Mouse (Mus musculus) hindbrain, postnatal 0 days (tissue): ENCODE data around the gene Gja1. TPM values are rescaled to one million over a fixed set of nuclear protein-coding genes. Genes with fewer than 3 reads are reported as not detected.

Experiments used
- ATAC-seq: fragments of 200-750 bp; cut with Nextera tagmentation; 2 replicates; pipeline ENCODE4 v1.8.0; 2017; ENCODE audit warnings: mild to moderate bottlenecking, moderate TSS enrichment, moderate library complexity
- DNase-seq: peaks from one replicate; pipeline ENCODE4 v3.0.0-alpha.2; 2015; ENCODE audit warnings: low spot score
- H3K27ac ChIP-seq: fragments of 300-500 bp; sonication (generic); 2 replicates; pipeline ENCODE4 v1.5.1; 2014; ENCODE audit warnings: mild to moderate bottlenecking
- H3K27me3 ChIP-seq: fragments of 300-500 bp; sonication (generic); 2 replicates; pipeline ENCODE4 v1.6.1; 2014; ENCODE audit warnings: low read length, mixed read lengths; ENCODE audit not compliant: insufficient read depth
- H3K36me3 ChIP-seq: fragments of 300-500 bp; sonication (generic); 2 replicates; pipeline ENCODE4 v1.6.1; 2014; ENCODE audit warnings: low read length, mixed read lengths; ENCODE audit not compliant: insufficient read depth
- H3K4me1 ChIP-seq: fragments of 300-500 bp; sonication (generic); 2 replicates; pipeline ENCODE4 v1.6.1; 2014; ENCODE audit warnings: antibody characterized with exemption, low read length, mixed read lengths; ENCODE audit not compliant: insufficient read depth
- H3K4me2 ChIP-seq: fragments of 300-500 bp; sonication (generic); 2 replicates; pipeline ENCODE4 v1.6.1; 2014; ENCODE audit warnings: low read depth, mild to moderate bottlenecking, low read length, moderate library complexity, mixed read lengths
- H3K4me3 ChIP-seq: fragments of 300-500 bp; sonication (generic); 2 replicates; pipeline ENCODE4 v1.5.1; 2014; ENCODE audit warnings: low read length
- H3K9ac ChIP-seq: fragments of 300-500 bp; sonication (generic); replicated peaks from 2 replicates; pipeline ENCODE4 v1.6.1; 2014; ENCODE audit warnings: mild to moderate bottlenecking, low read length, moderate library complexity, mixed read lengths
- H3K9me3 ChIP-seq: fragments of 300-500 bp; sonication (generic); 2 replicates; pipeline ENCODE4 v1.6.1; 2016; ENCODE audit warnings: low read length, mixed read lengths
- CTCF ChIP-seq: IDR thresholded peaks from 2 replicates; pipeline ENCODE4 v1.5.1; 2016; ENCODE audit warnings: antibody characterized with exemption, control low read depth, low read depth
- WGBS: fragments of 180-500 bp; shearing (Covaris S2); extraction: QIAGEN DNeasy Blood & Tissue Kit; methylation state at CpG from one replicate; pipeline ENCODE4 v1.1.7; 2014; 5-methylcytosine and 5-hydroxymethylcytosine counted together
- polyA plus RNA-seq: library from polyadenylated mRNA; unstranded; fragments of >200 nt; fragmentation: Nextera tagmentation; extraction: Ambion mirVana; gene quantifications from 2 replicates; pipeline ENCODE4 v1.2.1, GENCODE M21; 2015
- total RNA-seq: library from RNA; depleted of rRNA; stranded (reverse); fragments of >200 nt; gene quantifications from 2 replicates; pipeline ENCODE4 v1.2.3, GENCODE M21; 2014

Gja1 gene
- total and polyA plus RNA-seq, 2 experiments from 2014 or later = 80.6 to 194 TPM

DNA sequence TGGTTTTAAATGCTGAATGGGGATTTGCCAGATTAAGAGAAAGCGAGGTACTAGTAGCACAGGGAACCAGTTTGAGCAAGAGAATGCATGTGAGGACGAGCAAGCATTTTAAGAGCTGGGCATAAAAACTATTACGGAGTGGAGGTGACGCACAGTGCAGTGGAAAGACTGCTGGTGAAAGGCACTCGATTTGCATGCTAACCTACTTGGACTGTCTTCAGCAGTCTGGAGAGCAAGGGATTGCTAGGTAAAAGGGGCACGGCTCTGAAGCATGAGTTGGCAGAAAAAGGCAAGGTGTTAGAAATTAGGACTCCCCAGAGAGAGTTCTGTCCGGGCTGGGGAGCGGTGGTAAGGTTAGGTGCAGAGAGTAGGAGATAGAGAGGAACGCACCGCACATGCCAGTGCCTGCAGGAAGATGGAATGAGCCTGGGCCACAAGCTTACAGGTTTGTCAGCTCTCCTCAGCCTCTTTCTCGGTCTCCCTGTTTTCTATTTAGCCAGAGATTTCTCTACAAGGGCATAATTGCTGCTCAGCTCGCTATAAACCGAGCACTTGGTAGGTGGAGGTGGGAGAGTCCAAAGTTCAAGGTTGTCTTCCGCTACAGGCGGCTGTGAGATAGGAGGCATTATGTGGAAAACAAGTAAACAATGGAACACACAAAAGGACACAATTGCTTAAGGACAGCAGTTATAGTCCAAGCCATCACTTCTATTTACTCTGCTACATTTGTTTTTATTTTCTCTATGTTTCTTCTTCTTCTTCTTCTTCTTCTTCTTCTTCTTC lies 48.1 kb downstream of the Gja1 start:
- H3K4me1 ChIP-seq = no peaks in the 10 kb centered on the region
- H3K9me3 ChIP-seq = no peaks in the 10 kb centered on the region
- 87% methylated on average over 15 of the region's 15 CpGs for WGBS
- TF ChIP-seq CTCF = no peak
- H3K4me3 ChIP-seq = no peak overlapping the region
- H3K4me2 ChIP-seq = no peak overlapping the region
- ATAC-seq = no peak
- no peak overlapping the region for H3K27ac ChIP-seq
- no peak overlapping the region for H3K9ac ChIP-seq
- no peaks in the 10 kb centered on the region for H3K36me3 ChIP-seq
- no peak for DNase-seq
- H3K27me3 ChIP-seq = no peaks in the 10 kb centered on the region

DNA sequence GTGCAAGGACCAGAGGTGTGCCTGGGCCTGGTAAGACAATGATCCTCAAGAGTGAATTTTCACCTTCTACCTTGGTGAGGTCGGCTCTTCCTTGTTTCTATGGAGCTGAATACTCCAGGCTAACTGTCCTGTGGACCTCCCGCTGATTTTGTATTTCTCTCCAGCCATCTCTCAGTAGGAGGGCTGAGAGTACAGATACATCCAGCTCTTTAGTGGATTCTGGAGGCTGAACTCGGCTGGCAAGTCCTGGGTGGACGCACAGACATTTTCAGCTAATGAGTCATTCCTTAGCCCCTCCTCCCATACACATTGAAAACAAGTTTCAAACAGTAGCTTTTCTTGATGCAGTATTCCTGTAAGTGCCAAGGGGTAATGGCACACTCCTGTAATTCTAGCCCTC lies 49.2 kb downstream of the Gja1 start:
- Histone ChIP-seq H3K27me3 (no peaks in the 10 kb centered on the region), H3K4me2 (no peak overlapping the region), H3K27ac (no peak overlapping the region), H3K36me3 (no peaks in the 10 kb centered on the region), H3K4me3 (no peak overlapping the region), H3K9ac (no peak overlapping the region), H3K9me3 (no peaks in the 10 kb centered on the region), H3K4me1 (no peaks in the 10 kb centered on the region)
- no peak for TF ChIP-seq CTCF
- no peak for DNase-seq
- WGBS = 49% methylated on average over 4 of the region's 4 CpGs
- no peak for ATAC-seq

DNA sequence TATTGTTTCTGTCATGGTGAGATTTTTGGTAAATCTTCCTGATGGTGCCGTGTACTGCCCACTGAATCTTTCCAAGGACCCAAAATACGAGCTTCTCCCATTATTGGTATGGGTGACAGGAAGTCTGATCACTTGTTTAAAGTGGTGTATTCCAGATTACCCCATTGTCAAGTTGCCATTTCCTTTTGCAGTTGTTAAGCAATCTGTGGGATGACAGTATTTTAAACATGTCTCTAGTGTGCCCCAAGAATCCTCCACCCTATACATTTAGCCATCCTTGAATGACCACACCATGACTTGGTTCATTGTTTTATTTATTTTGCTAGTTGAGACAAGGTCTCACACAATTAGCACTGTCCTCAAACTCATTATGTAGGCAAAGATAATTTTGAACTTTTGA lies 50.3 kb downstream of the Gja1 start:
- WGBS = 88% methylated on average over 2 of the region's 2 CpGs
- no peaks in the 10 kb centered on the region for H3K4me1 ChIP-seq
- H3K4me2 ChIP-seq = no peak overlapping the region
- H3K36me3 ChIP-seq = no peaks in the 10 kb centered on the region
- TF ChIP-seq CTCF = no peak
- H3K9me3 ChIP-seq = no peaks in the 10 kb centered on the region
- no peak overlapping the region for H3K27ac ChIP-seq
- H3K4me3 ChIP-seq = no peak overlapping the region
- no peaks in the 10 kb centered on the region for H3K27me3 ChIP-seq
- no peak for DNase-seq
- H3K9ac ChIP-seq = no peak overlapping the region
- no peak for ATAC-seq

DNA sequence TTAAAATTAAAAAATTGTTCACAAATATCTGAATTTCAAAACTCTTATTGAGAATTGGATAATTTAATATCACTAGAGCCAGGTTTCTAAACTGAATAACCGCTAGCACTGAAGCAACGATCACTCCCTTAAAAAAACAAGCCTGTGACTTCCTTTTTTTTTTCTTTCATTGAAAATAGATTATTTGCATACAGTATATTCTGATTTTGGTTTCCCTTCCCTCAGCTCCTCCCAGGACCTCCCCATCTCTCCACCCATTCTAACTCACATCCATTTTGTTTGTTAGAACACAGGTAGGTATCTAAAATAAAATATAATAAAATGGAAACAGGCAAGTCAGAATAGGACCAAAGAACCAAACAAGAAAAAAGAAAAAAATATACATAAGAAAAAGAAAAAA lies 50.7 kb downstream of the Gja1 start:
- H3K4me3 ChIP-seq = no peak overlapping the region
- ATAC-seq (no peak), DNase-seq (no peak)
- H3K9me3 ChIP-seq = no peaks in the 10 kb centered on the region
- no peak overlapping the region for H3K4me2 ChIP-seq
- no peak for TF ChIP-seq CTCF
- no peak overlapping the region for H3K9ac ChIP-seq
- no peak overlapping the region for H3K27ac ChIP-seq
- H3K4me1 ChIP-seq = no peaks in the 10 kb centered on the region
- 94% methylated on average over 2 of the region's 2 CpGs for WGBS
- H3K36me3 ChIP-seq = no peaks in the 10 kb centered on the region
- no peaks in the 10 kb centered on the region for H3K27me3 ChIP-seq

DNA sequence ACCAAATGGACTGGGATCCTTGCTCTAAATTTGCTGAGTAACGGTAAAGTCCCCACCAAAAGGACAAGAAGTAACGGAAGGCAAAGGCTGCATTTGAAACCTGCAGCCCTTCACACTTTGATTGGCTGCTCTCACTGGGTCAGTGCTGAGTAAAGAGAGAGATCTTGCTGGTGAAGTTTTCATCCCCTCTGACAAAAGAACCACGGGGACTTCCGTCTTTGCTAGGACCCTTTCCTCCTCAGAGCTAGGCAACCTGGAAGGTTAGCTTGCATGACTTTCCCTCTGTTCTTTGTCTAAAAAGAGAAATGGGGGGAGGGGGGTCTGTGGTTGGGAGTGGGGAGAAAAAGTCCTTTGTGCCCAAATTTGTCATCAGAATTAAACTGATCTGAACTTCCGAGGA lies 51.9 kb downstream of the Gja1 start:
- no peak for DNase-seq
- no peak for ATAC-seq
- H3K27me3 ChIP-seq = no peaks in the 10 kb centered on the region
- no peak overlapping the region for H3K27ac ChIP-seq
- no peak overlapping the region for H3K4me3 ChIP-seq
- no peak for TF ChIP-seq CTCF
- H3K9me3 ChIP-seq = no peaks in the 10 kb centered on the region
- no peak overlapping the region for H3K9ac ChIP-seq
- H3K4me2 ChIP-seq = no peak overlapping the region
- H3K36me3 ChIP-seq = no peaks in the 10 kb centered on the region
- no peaks in the 10 kb centered on the region for H3K4me1 ChIP-seq
- 65% methylated on average over 5 of the region's 5 CpGs for WGBS

DNA sequence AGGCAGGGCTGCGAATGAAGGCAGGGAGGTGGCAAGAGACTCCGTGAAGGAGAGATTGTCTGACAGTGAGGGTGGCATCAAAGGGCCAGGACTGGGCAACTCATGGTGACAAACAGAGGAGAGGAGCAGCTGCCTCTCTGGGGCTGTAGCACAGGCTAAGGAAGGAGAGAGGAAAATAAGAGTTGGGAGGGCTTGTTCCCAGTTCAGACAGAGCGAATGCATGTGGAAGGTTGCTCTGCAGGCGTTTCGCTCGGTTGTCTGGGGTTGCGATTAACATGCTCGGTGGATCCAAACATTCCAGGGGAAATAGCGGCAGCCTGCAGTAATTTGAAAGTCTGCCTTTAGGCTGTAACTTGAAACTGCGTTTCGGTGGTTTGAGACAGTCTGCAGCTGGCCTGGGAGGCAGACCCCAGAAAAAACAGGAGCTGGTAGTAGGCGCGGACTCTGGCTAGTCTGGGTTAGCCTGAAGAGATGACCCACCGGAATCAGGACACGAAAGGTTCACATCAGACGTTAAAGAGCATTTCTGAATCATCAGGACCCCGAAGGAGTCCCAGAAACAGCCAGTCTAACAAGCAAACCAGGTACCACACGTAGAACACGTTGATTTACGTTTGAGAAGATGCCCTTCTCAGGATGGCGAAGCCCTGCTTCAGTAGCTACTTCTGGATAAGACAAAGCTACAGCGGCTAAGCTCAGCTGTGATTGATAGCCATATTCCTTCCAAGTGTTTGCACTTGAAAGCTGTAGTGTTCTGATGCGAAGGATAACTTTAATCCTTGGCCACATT lies 54.7 kb downstream of the Gja1 start:
- WGBS = 18% methylated on average over 23 of the region's 23 CpGs
- DNase-seq = peak; percentile 57
- H3K36me3 ChIP-seq = no peaks in the 10 kb centered on the region
- TF ChIP-seq CTCF = no peak
- H3K27me3 ChIP-seq = no peaks in the 10 kb centered on the region
- H3K4me1 ChIP-seq = no peaks in the 10 kb centered on the region
- H3K9ac ChIP-seq = no peak overlapping the region
- H3K4me2 ChIP-seq = peak overlapping the region; percentile 60
- peak; percentile 69 for ATAC-seq
- no peaks in the 10 kb centered on the region for H3K9me3 ChIP-seq
- H3K4me3 ChIP-seq = peak overlapping the region; percentile 23
- H3K27ac ChIP-seq = no peak overlapping the region

DNA sequence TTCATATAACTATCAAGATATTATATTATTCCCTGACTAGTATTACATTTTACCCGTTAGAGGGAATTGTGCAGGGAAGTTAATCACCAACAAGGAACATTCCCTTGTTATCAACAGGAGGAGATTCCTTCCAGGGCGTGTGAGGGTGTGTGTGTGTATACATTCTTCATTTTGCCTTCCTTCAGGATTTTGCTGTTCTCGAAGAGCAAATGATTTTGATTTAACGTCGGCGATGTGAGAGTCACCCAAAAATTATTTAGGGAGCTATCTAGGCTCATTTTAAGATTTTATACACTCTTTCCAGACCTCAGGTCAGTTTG lies 55.2 kb downstream of the Gja1 start:
- Histone ChIP-seq H3K27me3 (no peaks in the 10 kb centered on the region), H3K4me1 (no peaks in the 10 kb centered on the region), H3K36me3 (no peaks in the 10 kb centered on the region), H3K27ac (no peak overlapping the region), H3K4me2 (peak overlapping the region; percentile 60), H3K9ac (no peak overlapping the region), H3K4me3 (no peak overlapping the region), H3K9me3 (no peaks in the 10 kb centered on the region)
- DNase-seq (no peak), ATAC-seq (no peak)
- WGBS = 78% methylated on average over 6 of the region's 6 CpGs
- no peak for TF ChIP-seq CTCF
